Mouse (Mus musculus) gastrocnemius, postnatal 36 days (tissue): ENCODE data around the gene Tspan1. TPM values are rescaled to one million over a fixed set of nuclear protein-coding genes. Genes with fewer than 3 reads are reported as not detected.

Source experiments
- DNase-seq, 2 experiments: peaks; one replicate each; pipeline ENCODE4 v3.0.0; 2022
- intact Hi-C: fragments of 180-260 bp; cut with DNase I; formaldehyde crosslinking; loops from one replicate; pipeline ENCODE4 v1.15.1; 2025
- total RNA-seq, 2 experiments: library from RNA; stranded (reverse); gene quantifications; 2 replicates each; pipeline ENCODE4 v1.2.3; 2021

Tspan1 gene
- total RNA-seq, 2 experiments from 2014 or later: not detected

DNA sequence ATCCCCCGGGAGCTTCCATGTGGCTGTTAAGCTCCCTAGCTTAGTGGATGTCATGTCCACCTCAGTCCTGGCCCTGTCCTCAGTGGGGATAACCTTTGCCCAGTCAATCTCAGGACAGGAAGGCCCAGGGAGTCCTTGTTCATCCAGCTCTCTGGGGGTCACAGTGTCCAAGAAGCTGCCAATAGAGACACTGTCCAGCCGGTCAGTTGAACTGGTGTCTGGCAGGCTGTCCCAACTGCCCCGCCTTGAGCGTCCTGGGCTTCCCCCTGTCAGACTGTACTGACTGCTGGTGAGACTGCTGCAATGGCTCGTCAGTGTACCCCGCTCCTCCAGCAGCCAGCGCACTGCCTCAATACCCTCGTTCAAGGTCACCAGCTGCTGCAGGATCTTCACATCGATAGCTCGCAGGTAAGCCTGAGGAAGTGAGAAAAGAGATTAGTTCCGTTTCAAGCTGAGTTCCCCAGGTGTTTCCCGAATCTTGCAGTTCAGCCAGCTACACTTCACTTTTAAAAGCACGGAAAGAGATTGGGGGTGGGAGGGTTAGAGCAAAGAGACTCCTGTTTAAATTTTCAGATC lies 29.9 kb downstream of the Tspan1 start:
- no peak for DNase-seq

DNA sequence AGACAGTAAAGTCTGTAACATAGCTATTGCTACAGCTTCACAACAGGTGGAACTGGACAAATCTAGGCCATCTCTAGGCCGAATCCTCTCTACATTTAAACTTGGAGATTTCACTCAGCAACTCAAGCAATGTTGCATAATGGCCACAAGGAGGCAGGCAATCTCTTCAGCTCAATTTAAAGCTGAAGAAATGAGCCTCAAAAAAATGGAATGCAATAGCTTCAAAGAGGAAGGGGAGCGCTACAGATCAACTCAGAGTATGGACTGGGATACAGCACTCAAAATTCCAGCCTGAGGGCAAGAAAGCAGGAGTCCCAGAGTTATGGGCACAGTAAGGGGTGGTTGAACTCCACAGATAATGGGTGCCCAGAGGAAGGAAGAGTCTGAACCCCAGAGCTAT lies 32.4 kb downstream of the Tspan1 start:
- no peak for DNase-seq
- intact Hi-C loops: no loop called here

More for the DNA sequence above, 29.9 kb downstream of the Tspan1 start:
- intact Hi-C loops: no loop called here

DNA sequence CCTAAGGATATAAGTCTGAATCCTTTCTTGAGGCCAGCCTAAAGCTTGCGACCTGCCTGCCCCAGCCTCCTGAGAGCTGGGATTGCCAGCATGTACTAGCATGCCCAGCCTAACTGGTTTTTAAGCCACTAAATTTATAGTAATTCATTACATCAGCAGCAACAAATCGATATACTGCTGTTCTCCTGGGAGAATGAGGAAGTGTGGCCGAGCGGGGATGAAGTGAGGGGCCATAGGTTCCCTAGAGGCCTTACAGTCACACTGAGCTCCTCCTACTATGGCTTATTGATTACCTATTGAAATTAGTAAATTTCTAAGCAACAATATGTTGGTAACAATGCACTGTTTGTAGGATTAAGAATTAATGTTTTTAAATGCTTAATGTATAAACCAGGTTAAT lies 34.3 kb downstream of the Tspan1 start:
- intact Hi-C loops: no loop called here
- DNase-seq: no peak

DNA sequence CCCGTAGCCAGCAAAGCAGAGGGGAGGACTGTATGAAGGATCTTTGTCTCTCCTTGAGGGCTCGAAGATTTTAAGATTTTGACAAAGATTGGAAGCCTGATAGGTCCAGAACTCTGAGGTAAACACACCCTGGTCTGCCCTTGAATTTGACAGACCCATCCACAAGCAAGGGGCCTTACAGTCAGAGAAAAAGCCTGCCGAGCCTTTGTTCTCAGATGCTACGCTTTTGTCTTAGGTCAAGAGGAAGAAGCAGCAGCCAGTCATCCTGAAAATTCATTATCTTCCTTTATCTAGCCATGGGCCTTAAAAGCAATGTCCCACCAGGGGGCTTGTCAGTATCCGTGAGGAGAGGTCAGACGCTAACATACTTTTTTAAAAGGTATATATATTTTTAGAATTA lies 39.4 kb downstream of the Tspan1 start:
- intact Hi-C loops: no loop called here
- DNase-seq: no peak

DNA sequence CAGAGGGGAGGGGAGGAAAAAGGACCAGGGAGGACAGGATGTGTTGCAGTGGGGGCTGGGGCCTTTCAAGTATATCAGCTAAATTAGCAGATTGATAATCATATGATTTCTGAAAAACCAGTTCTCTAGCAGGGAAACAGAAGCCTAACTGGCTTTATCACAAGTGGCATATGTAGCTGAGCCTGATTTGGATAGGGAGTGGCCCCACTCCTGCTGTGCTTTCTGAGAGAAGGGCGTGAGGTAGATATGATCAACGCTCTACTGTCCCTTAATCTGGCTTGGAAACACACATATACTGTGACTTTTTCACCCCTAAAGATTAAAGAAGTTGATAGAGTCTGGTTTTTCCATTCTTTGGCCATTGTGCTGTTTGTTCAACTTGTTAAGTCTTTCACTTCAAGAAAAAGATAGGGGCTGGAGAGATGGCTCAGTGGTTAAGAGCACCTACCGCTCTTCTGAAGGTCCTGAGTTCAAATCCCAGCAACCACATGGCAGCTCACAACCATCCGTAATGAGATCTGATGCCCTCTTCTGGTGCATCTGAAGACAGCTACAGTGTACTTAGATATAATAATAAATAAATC lies 41.5 kb downstream of the Tspan1 start:
- DNase-seq: no peak

DNA sequence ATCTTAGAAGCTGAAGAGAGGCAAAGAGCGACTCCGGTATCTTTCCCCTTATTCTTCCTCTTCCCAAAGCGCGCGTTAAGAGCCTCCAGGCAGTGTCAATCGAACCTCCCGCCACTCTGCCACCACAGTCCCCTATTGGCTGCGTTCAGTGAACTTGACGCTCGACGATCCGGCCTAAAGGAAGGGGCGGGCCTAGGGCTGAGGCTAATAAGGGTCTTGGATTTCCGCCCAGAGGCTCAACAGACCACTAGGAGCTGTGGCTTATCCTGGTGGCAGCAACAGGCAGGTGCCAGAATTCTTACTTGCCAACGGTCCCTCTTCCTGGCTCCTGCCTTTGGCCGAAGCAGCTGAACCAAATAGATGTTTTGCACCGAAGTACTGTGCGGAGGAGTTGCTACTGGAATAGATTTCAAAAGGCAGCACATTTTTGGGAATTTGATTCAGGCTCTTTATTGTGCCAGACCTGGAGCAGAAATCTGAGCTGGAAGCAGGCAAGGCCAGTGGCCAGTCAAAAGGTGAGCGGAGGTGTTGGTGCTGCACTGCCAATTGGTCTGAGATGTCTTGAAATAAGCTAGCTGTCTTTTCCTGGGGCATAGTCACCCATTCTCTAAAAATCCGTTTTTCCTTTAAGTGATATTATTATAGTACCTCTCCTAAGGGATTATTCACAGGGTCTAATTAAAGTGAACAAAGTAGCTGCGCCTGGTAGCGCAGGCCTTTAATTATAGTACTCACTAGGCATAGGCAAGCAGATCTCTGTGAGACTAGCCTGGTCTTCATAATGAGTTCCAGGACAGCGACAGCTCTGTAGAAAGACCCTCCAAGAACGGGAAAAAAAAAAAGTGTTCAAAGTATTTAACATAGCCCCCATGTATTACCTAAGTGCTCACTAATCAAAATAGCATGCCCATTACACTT lies 43.5 kb downstream of the Tspan1 start, which contains the start of the genes Rad54l and Pomgnt1:
Rad54l (minus strand) TSS at position 89 of the 918 bp plus-strand sequence.
Pomgnt1 (plus strand) TSS at position 239 of the 918 bp plus-strand sequence.
- intact Hi-C loops: no loop called here
- DNase-seq: peak; percentile 48 to 70

More for the DNA sequence above, 41.5 kb downstream of the Tspan1 start:
- intact Hi-C loops: no loop called here

DNA sequence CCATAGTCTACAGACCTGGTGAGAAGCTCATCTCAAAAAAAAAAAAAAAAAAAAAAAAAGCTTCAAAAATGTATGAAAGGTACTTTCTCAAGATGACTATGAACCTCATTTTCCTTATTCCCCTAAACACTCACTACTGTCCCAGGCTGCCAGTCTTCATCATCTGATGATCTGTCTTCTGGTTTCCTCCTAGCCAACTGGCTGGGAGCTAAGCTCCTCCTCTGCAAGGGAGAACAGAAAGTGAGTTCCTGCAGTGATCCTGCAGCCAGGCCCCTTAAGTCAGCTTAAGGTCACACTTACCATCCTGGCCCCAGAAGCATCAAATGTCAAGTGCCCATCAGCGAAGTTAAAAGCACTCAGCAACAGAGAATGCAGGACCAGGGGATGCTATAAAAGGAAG lies 44.6 kb downstream of the Tspan1 start:
- DNase-seq: no peak
- intact Hi-C loops: no loop called here

Other genes with a start within 250 kb of the Tspan1 start
- gene Dmbx1, start 227.7 kb downstream of the Tspan1 start, total RNA-seq: not detected
- under 1 TPM; 0.17 to 0.28 TPM for gene Faah, start 149.7 kb downstream of the Tspan1 start, total RNA-seq
- gene Nsun4, start 113.7 kb downstream of the Tspan1 start, total RNA-seq: 10 to 100 TPM; 12.5 to 14.5 TPM
- 100 to 1,000 TPM; 843 to 875 TPM for gene Uqcrh, start 92.5 kb downstream of the Tspan1 start, total RNA-seq
- 10 to 100 TPM; 17.3 to 19.3 TPM for gene Lrrc41, start 92.3 kb downstream of the Tspan1 start, total RNA-seq
- under 1 TPM; 0.77 to 0.99 TPM for gene Rad54l, start 43.9 kb downstream of the Tspan1 start, total RNA-seq
- 10 to 100 TPM; 41.2 to 49.5 TPM for gene Pomgnt1, start 43.8 kb downstream of the Tspan1 start, total RNA-seq
- 1 to 10 TPM; 6.3 to 7.8 TPM for gene Lurap1, start 16.3 kb downstream of the Tspan1 start, total RNA-seq
- not detected for gene 1700042G07Rik, start 5.8 kb upstream of the Tspan1 start, total RNA-seq
- under 1 TPM in 1 of 2 experiments, not detected in 1; 0.59 TPM for gene Gm49337, start 5.8 kb upstream of the Tspan1 start, total RNA-seq
- gene Pik3r3, start 54.0 kb upstream of the Tspan1 start, total RNA-seq: 1 to 10 TPM; 4.3 to 5.4 TPM